Mouse (Mus musculus): ENCODE results near the gene Slc25a16. TPM values are rescaled to one million over a fixed set of nuclear protein-coding genes. Genes with fewer than 3 reads are reported as not detected.
"Not testable (repeated sequence)": the region's sequence is repeated elsewhere in the genome, so short reads cannot be mapped to it uniquely, and the experiment has no call there.

Slc25a16 gene
- polyA plus RNA-seq, 1 experiment from 2014 or later = 9.4 TPM

DNA sequence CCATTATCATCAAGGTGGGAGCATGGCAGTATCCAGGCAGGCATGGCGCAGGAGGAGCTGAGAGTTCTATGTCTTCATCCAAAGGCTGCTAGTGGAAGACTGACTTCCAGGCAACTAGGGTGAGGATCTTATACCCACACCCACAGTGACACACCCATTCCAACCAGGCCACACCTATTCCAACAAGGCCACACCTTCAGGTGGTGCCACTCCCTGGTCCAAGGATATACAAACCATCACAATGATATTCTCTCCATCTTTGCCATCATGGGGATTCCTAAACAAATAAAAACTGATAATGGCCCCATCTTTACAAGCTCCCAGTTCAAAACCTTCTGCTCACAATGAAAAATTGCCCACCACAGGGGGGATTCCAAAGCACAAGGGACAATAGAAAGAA lies 11.5 kb upstream of the Slc25a16 start, which contains the start of gene Tet1:
Tet1 (minus strand) TSS at position 101 of the 400 bp plus-strand sequence.
- H3K27me3 ChIP-seq; H3K9ac ChIP-seq; H3K27ac ChIP-seq; ATAC-seq (ENCODE audit: low read depth); H3K4me3 ChIP-seq (replicated peaks); DNase-seq; H3K4me2 ChIP-seq; H3K4me1 ChIP-seq (replicated peaks); H3K36me3 ChIP-seq; H3K9me3 ChIP-seq (replicated peaks): not testable (repeated sequence)
- WGBS (ENCODE audit: insufficient replicate concordance) = no CpG with 5 or more reads among the region's 1 CpGs

- WGBS (ENCODE audit: insufficient replicate concordance) = 31% methylated on average over 2 of the region's 2 CpGs
- Histone ChIP-seq H3K4me3 (replicated peaks) (no peak overlapping the region), H3K36me3 (no peaks in the 10 kb centered on the region), H3K9me3 (replicated peaks) (no peaks in the 10 kb centered on the region), H3K27me3 (no peaks in the 10 kb centered on the region), H3K27ac (no peak overlapping the region), H3K4me1 (replicated peaks) (no peaks in the 10 kb centered on the region; the same call in 1 of the 2 replicates), H3K9ac (no peak overlapping the region), H3K4me2 (no peak overlapping the region)
- DNase-seq (no peak), ATAC-seq (ENCODE audit: low read depth) (no peak)
Measured at GRCm38 (mm10) chr10:62911120-62911519, 9.3 kb upstream of the Slc25a16 start.

DNA sequence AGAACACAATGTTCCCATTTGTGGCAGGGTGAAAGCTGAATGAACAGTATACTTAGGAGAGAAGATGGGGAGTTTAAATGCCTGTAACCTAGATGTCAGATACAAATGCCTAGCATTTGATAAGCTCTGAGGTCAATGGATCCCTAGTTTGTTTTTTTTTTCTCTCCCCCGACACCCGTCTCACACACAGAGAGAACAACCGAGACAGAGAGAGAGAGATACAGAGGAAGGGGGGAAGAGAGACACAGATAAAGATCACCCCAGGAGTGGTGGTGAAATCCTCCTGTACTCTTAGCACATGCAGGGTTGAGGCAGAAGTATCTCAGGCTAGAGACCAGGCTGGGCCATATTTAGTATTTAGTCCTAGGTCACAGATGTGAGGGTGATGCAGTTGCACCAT lies 1.4 kb upstream of the Slc25a16 start:
- no peak for ATAC-seq (ENCODE audit: low read depth)
- WGBS (ENCODE audit: insufficient replicate concordance) = 31% methylated on average over 3 of the region's 3 CpGs
- Histone ChIP-seq H3K4me2 (0 out of 2 replicates have a peak overlapping the region, but pooled peaks have one; percentile 76), H3K9ac (no peak overlapping the region), H3K4me3 (replicated peaks) (no peak overlapping the region), H3K27me3 (no peaks in the 10 kb centered on the region), H3K4me1 (replicated peaks) (peaks cover 22% of the 10 kb centered on the region), H3K36me3 (no peaks in the 10 kb centered on the region), H3K27ac (peak overlapping the region; percentile 13; the same call in 1 of the 2 replicates), H3K9me3 (replicated peaks) (no peaks in the 10 kb centered on the region)
- DNase-seq = no peak

- WGBS (ENCODE audit: insufficient replicate concordance) = under 1% methylated on average over 29 of the region's 29 CpGs
- ATAC-seq (ENCODE audit: low read depth) = peak; percentile 56
- peak overlapping the region; percentile 89 for H3K27ac ChIP-seq
- no peaks in the 10 kb centered on the region for H3K36me3 ChIP-seq
- DNase-seq = no peak
- no peaks in the 10 kb centered on the region for H3K27me3 ChIP-seq
- H3K9me3 ChIP-seq (replicated peaks) = no peaks in the 10 kb centered on the region
- peaks cover 22% of the 10 kb centered on the region for H3K4me1 ChIP-seq (replicated peaks)
- H3K4me3 ChIP-seq (replicated peaks) = peak overlapping the region; percentile 98
- H3K4me2 ChIP-seq = peak overlapping the region; percentile 76
- peak overlapping the region; percentile 95 for H3K9ac ChIP-seq
Measured at GRCm38 (mm10) chr10:62920766-62921156, 328 bp downstream of the Slc25a16 start.

DNA sequence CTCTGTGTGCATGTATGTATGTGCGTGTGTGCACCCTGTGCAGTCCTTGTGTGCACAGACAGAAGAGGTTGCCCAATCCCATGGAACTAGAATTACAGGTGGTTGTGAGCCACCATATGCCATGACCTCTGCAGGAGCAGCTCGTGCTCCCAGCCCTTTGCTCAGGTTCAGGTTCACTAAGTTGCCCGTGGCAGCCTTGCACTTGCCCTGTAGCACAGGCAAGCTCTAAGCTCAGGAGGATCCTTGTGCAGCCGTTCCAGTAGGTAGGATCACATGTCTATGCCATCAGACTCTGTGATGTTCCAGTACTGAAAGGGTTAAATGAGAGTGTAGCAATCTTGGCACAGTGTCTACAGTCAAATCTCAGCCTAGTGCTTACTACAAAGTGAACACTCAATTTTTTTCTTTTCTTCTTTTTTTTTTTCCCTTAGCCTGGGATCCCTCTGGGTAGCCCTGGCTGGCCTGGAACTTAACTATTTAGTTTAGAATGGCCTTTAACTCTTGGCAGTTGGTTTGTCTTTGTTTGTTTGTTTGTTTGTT lies 3.7 kb downstream of the Slc25a16 start:
- 77% methylated on average over 4 of the region's 4 CpGs for WGBS (ENCODE audit: insufficient replicate concordance)
- Histone ChIP-seq H3K27ac (no peak overlapping the region), H3K36me3 (peaks cover 10% of the 10 kb centered on the region), H3K27me3 (no peaks in the 10 kb centered on the region), H3K4me1 (replicated peaks) (peaks cover 19% of the 10 kb centered on the region), H3K9ac (no peak overlapping the region), H3K9me3 (replicated peaks) (no peaks in the 10 kb centered on the region), H3K4me3 (replicated peaks) (no peak overlapping the region), H3K4me2 (no peak overlapping the region)
- ATAC-seq (ENCODE audit: low read depth) (no peak), DNase-seq (no peak)

DNA sequence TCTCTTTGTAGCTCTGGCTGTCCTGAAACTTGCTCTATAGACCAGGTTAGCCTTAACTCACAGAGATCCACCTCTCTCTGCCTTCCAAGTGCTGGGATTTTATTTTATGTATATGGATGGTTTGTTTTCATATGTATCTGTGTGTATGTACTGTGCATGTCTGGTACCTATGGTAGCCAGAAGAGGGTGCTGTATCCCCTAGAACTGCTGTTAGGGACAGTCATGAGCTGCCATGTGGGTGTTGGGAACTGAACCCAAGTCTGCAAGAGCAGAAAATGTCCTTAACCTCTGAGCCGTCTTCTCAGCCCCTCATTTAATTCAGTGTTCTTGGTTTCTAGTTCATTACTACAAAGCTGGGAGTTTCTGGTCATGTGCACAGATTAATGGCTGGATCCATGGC lies 11.9 kb downstream of the Slc25a16 start:
- no peak for DNase-seq
- Histone ChIP-seq H3K9ac (no peak overlapping the region), H3K4me1 (replicated peaks) (no peaks in the 10 kb centered on the region), H3K27me3 (no peaks in the 10 kb centered on the region), H3K9me3 (replicated peaks) (no peaks in the 10 kb centered on the region), H3K4me3 (replicated peaks) (no peak overlapping the region), H3K36me3 (peaks cover 50% of the 10 kb centered on the region), H3K4me2 (no peak overlapping the region), H3K27ac (no peak overlapping the region)
- 81% methylated on average over 1 of the region's 1 CpGs for WGBS (ENCODE audit: insufficient replicate concordance)
- no peak for ATAC-seq (ENCODE audit: low read depth)

- H3K4me1 ChIP-seq (replicated peaks) = peaks cover 43% of the 10 kb centered on the region
- 40% methylated on average over 10 of the region's 10 CpGs for WGBS (ENCODE audit: insufficient replicate concordance)
- H3K9me3 ChIP-seq (replicated peaks) = no peaks in the 10 kb centered on the region
- H3K4me3 ChIP-seq (replicated peaks) = no peak overlapping the region
- peak overlapping the region; percentile 46 for H3K4me2 ChIP-seq
- peak overlapping the region; percentile 88 for H3K27ac ChIP-seq
- no peaks in the 10 kb centered on the region for H3K27me3 ChIP-seq
- ATAC-seq (ENCODE audit: low read depth) (peak; percentile 86), DNase-seq (peak; percentile 62)
- peak overlapping the region; percentile 30 for H3K9ac ChIP-seq
- peaks cover 38% of the 10 kb centered on the region for H3K36me3 ChIP-seq
Measured at GRCm38 (mm10) chr10:62944975-62945580, 24.6 kb downstream of the Slc25a16 start.

GRCm38 (mm10) chr10:62946738-62947471 lies 26.5 kb downstream of the Slc25a16 start, which contains the start of gene Dna2:
Gene Dna2 (plus strand): TSS chr10:62947026.
- Histone ChIP-seq H3K4me1 (replicated peaks) (peaks cover 43% of the 10 kb centered on the region), H3K4me2 (peak within 1 kb of the TSS; percentile 88), H3K36me3 (peaks cover 47% of the 10 kb centered on the region), H3K9me3 (replicated peaks) (no peaks in the 10 kb centered on the region), H3K27me3 (no peaks in the 10 kb centered on the region), H3K9ac (peak within 1 kb of the TSS; percentile 92), H3K4me3 (replicated peaks) (peak within 1 kb of the TSS; percentile 84), H3K27ac (peak within 1 kb of the TSS; percentile 95)
- ATAC-seq (ENCODE audit: low read depth) (peak; percentile 82), DNase-seq (peak; percentile 77)
- WGBS (ENCODE audit: insufficient replicate concordance) = under 1% methylated on average over 68 of the region's 68 CpGs

DNA sequence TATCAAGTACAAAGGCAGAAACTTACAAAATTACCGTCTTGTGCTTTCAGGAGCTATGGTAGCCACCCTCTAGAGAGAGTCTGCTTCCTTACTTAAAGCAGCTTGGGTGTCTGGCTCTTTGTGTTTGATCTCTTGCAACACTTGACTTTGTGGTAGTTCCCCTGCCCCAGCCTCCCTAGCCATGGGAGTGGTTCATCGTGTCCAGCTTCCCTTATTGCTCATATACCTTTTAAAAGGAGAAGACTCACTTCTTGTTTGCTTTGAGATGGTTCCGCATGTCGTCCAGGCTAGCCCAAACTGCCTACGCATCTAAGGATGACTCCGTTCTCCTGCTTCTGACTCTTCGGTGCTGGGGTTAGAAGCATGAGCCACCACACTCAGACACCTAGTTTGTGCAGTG lies 28.1 kb downstream of the Slc25a16 start:
- Histone ChIP-seq H3K27ac (peak overlapping the region; percentile 95; the same call in 1 of the 2 replicates), H3K4me3 (replicated peaks) (peak overlapping the region; percentile 84), H3K9me3 (replicated peaks) (no peaks in the 10 kb centered on the region), H3K36me3 (peaks cover 45% of the 10 kb centered on the region), H3K27me3 (no peaks in the 10 kb centered on the region), H3K9ac (peak overlapping the region; percentile 92; the same call in 1 of the 2 replicates), H3K4me2 (peak overlapping the region; percentile 88), H3K4me1 (replicated peaks) (peaks cover 45% of the 10 kb centered on the region)
- ATAC-seq (ENCODE audit: low read depth) = no peak
- DNase-seq = no peak
- 79% methylated on average over 7 of the region's 7 CpGs for WGBS (ENCODE audit: insufficient replicate concordance)

GRCm38 (mm10) chr10:62963956-62964355 lies 43.5 kb downstream of the Slc25a16 start:
- 86% methylated on average over 7 of the region's 7 CpGs for WGBS (ENCODE audit: insufficient replicate concordance)
- Histone ChIP-seq H3K27ac (no peak overlapping the region), H3K4me3 (replicated peaks) (no peak overlapping the region), H3K4me2 (no peak overlapping the region), H3K4me1 (replicated peaks) (no peaks in the 10 kb centered on the region), H3K27me3 (no peaks in the 10 kb centered on the region), H3K36me3 (peaks cover 95% of the 10 kb centered on the region), H3K9me3 (replicated peaks) (no peaks in the 10 kb centered on the region), H3K9ac (no peak overlapping the region)
- DNase-seq (no peak), ATAC-seq (ENCODE audit: low read depth) (no peak)

GRCm38 (mm10) chr10:62965796-62966195 lies 45.4 kb downstream of the Slc25a16 start:
- H3K27ac ChIP-seq = no peak overlapping the region
- peaks cover 96% of the 10 kb centered on the region for H3K36me3 ChIP-seq
- WGBS (ENCODE audit: insufficient replicate concordance) = 83% methylated on average over 11 of the region's 11 CpGs
- no peaks in the 10 kb centered on the region for H3K9me3 ChIP-seq (replicated peaks)
- H3K4me3 ChIP-seq (replicated peaks) = no peak overlapping the region
- H3K4me2 ChIP-seq = no peak overlapping the region
- H3K4me1 ChIP-seq (replicated peaks) = no peaks in the 10 kb centered on the region
- no peak for ATAC-seq (ENCODE audit: low read depth)
- no peak for DNase-seq
- no peaks in the 10 kb centered on the region for H3K27me3 ChIP-seq
- H3K9ac ChIP-seq = no peak overlapping the region

Measured in liver, embryonic 13.5 days (tissue).